Mouse (Mus musculus) embryo, embryonic 11 days (tissue): ENCODE measurements around the gene Tll1.
A peak's percentile ranks its signal among the peaks of the same experiment; 100 is the strongest.

Experiments used
- DNase-seq: peaks from one replicate; pipeline ENCODE4 v3.0.0-alpha.2; 2015

Gene Tll1

GRCm38 (mm10) chr8:64206024-64206385 is at the start of gene Tll1:
Tll1 (minus strand) TSS chr8:64206271.
- DNase-seq = peak; percentile 52

- no peak for DNase-seq
Measured at GRCm38 (mm10) chr8:64238645-64239044, 32.6 kb upstream of the Tll1 start.

GRCm38 (mm10) chr8:64221600-64221999 is 15.5 kb upstream of the Tll1 start:
- no peak for DNase-seq

- peak; percentile 46 for DNase-seq
Measured at GRCm38 (mm10) chr8:64217644-64218043, 11.6 kb upstream of the Tll1 start.

GRCm38 (mm10) chr8:64216252-64216651 is 10.2 kb upstream of the Tll1 start:
- DNase-seq = no peak

- no peak for DNase-seq
Measured at GRCm38 (mm10) chr8:64215374-64215773, 9.3 kb upstream of the Tll1 start.

- no peak for DNase-seq
Measured at GRCm38 (mm10) chr8:64214906-64215305, 8.8 kb upstream of the Tll1 start.

- DNase-seq = peak; percentile 73
Measured at GRCm38 (mm10) chr8:64206411-64206861, 365 bp upstream of the Tll1 start.

GRCm38 (mm10) chr8:64205321-64206023 is 599 bp downstream of the Tll1 start:
- peak; percentile 68 for DNase-seq

GRCm38 (mm10) chr8:64204801-64205311 is 1.2 kb downstream of the Tll1 start:
- DNase-seq = peak; percentile 45

GRCm38 (mm10) chr8:64204167-64204566 is 1.9 kb downstream of the Tll1 start:
- DNase-seq = peak; percentile 72

GRCm38 (mm10) chr8:64198326-64198725 is 7.7 kb downstream of the Tll1 start:
- DNase-seq = no peak

- DNase-seq = no peak
Measured at GRCm38 (mm10) chr8:64193421-64193820, 12.7 kb downstream of the Tll1 start.

- DNase-seq = no peak
Measured at GRCm38 (mm10) chr8:64187881-64188280, 18.2 kb downstream of the Tll1 start.

GRCm38 (mm10) chr8:64176931-64177330 is 29.1 kb downstream of the Tll1 start:
- no peak for DNase-seq

GRCm38 (mm10) chr8:64174916-64175315 is 31.2 kb downstream of the Tll1 start:
- no peak for DNase-seq

- no peak for DNase-seq
Measured at GRCm38 (mm10) chr8:64173759-64174158, 32.3 kb downstream of the Tll1 start.

GRCm38 (mm10) chr8:64152899-64153891 is 52.9 kb downstream of the Tll1 start:
- DNase-seq = peak; percentile 35

- no peak for DNase-seq
Measured at GRCm38 (mm10) chr8:64152216-64152804, 53.8 kb downstream of the Tll1 start.

GRCm38 (mm10) chr8:64136593-64136992 is 69.5 kb downstream of the Tll1 start:
- no peak for DNase-seq

GRCm38 (mm10) chr8:64107190-64107589 is 98.9 kb downstream of the Tll1 start:
- DNase-seq = no peak

GRCm38 (mm10) chr8:64073396-64073795 is 132.7 kb downstream of the Tll1 start:
- no peak for DNase-seq

GRCm38 (mm10) chr8:64059867-64060266 is 146.2 kb downstream of the Tll1 start:
- DNase-seq = no peak
